Mouse (Mus musculus) cerebellum, adult 2 months (tissue): Measurements from ENCODE around the gene Hlx. TPM values are rescaled to one million over a fixed set of nuclear protein-coding genes. Genes with fewer than 3 reads are reported as not detected.

Source experiments
- DNase-seq, 2 experiments: peaks; one replicate each; pipeline ENCODE4 v3.0.0; 2021
- H3K27ac ChIP-seq: fragments of 200-500 bp; 2 replicates; pipeline ENCODE4 v1.5.1; 2012; ENCODE audit warnings: low read length, control low read depth, inconsistent platforms; ENCODE audit not compliant: insufficient read depth
- H3K27me3 ChIP-seq: fragments of 200-500 bp; 2 replicates; pipeline ENCODE4 v1.6.1; 2012; ENCODE audit warnings: inconsistent platforms, mild to moderate bottlenecking, low read length, moderate library complexity; ENCODE audit not compliant: control insufficient read depth, insufficient read depth
- H3K4me1 ChIP-seq: fragments of 200-500 bp; 2 replicates; pipeline ENCODE4 v1.6.1; 2011; ENCODE audit warnings: low read length; ENCODE audit not compliant: control insufficient read depth, insufficient read depth
- H3K4me3 ChIP-seq: fragments of 200-500 bp; replicated peaks from 2 replicates; pipeline ENCODE3; 2011; ENCODE audit warnings: mild to moderate bottlenecking, low read depth, low read length, control low read depth; ENCODE audit not compliant: insufficient read depth
- CTCF ChIP-seq: fragments of 200-500 bp; IDR thresholded peaks from 2 replicates; pipeline ENCODE4 v1.5.1; 2011; ENCODE audit warnings: low read depth, mild to moderate bottlenecking, control low read depth, low read length, moderate library complexity, borderline replicate concordance; ENCODE audit not compliant: insufficient read depth
- POLR2A ChIP-seq: fragments of 200-500 bp; IDR thresholded peaks from 2 replicates; pipeline ENCODE4 v1.6.1; 2011; ENCODE audit warnings: low read length, control low read depth, borderline replicate concordance; ENCODE audit not compliant: insufficient read depth
- WGBS: fragments of 180-500 bp; shearing (Covaris S2); methylation state at CpG from one replicate; pipeline ENCODE4 v1.1.7; 2018; 5-methylcytosine and 5-hydroxymethylcytosine counted together
- polyA plus RNA-seq: library from polyadenylated mRNA; depleted of rRNA; stranded (reverse); fragments of >200 nt; gene quantifications from 2 replicates; pipeline ENCODE4 v1.2.3, GENCODE M21; 2012

Hlx gene
- polyA plus RNA-seq, 1 experiment: 1.1 TPM

GRCm38 (mm10) chr1:184730453-184731013, 1.9 kb downstream of the Hlx start:
- no peak for DNase-seq
- Histone ChIP-seq H3K4me1 (0 out of 2 replicates have a peak, but pooled peaks cover 3% of the 10 kb centered on the region), H3K27me3 (peaks cover 14% of the 10 kb centered on the region; the same call in 1 of the 2 replicates), H3K4me3 (no peak overlapping the region), H3K27ac (no peak overlapping the region)
- WGBS: 19% methylated on average over 12 of the region's 12 CpGs
- TF ChIP-seq POLR2A (no peak), CTCF (no peak)

- H3K27me3 ChIP-seq: peaks cover 18% of the 10 kb centered on the region; the same call in 1 of the 2 replicates
- 0 out of 2 replicates have a peak, but pooled peaks cover 3% of the 10 kb centered on the region for H3K4me1 ChIP-seq
- WGBS: 9% methylated on average over 19 of the region's 19 CpGs
- no peak for DNase-seq
- no peak overlapping the region for H3K4me3 ChIP-seq
- TF ChIP-seq POLR2A (no peak), CTCF (no peak)
- H3K27ac ChIP-seq: no peak overlapping the region
These were observed 2.9 kb downstream of the Hlx start for GRCm38 (mm10) chr1:184729357-184730140.

DNA sequence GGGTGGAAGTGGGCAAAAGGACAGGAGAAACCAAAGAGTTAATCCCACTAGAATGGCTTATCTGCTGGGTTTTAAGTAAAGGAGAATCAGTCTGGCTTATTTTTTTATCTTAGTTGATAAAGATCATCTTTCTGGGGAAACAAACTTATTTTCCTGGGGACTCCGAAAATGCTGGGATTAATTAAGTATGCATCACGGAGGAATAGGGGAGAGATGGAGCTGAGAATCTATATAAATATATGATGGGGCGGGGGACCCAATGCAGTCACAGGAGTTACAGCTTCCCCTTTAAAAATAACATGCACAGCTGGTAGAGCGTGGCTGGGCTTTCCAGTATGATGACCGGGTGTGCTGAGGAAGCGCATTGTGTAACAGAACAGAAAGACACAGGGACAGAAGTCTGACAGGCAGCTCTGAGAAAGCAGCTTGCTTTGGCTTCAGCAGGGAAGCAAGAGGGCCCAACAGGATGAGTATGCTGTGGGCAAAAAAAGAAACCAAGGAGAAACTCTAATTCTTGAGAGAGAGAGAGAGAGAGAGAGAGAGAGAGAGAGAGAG, 3.8 kb downstream of the Hlx start:
- no peak overlapping the region for H3K27ac ChIP-seq
- WGBS: 12% methylated on average over 6 of the region's 6 CpGs
- no peak overlapping the region for H3K4me3 ChIP-seq
- TF ChIP-seq CTCF: no peak
- TF ChIP-seq POLR2A: no peak
- peaks cover 20% of the 10 kb centered on the region; the same call in 1 of the 2 replicates for H3K27me3 ChIP-seq
- peaks cover 3% of the 10 kb centered on the region; the same call in 1 of the 2 replicates for H3K4me1 ChIP-seq
- DNase-seq: no peak

DNA sequence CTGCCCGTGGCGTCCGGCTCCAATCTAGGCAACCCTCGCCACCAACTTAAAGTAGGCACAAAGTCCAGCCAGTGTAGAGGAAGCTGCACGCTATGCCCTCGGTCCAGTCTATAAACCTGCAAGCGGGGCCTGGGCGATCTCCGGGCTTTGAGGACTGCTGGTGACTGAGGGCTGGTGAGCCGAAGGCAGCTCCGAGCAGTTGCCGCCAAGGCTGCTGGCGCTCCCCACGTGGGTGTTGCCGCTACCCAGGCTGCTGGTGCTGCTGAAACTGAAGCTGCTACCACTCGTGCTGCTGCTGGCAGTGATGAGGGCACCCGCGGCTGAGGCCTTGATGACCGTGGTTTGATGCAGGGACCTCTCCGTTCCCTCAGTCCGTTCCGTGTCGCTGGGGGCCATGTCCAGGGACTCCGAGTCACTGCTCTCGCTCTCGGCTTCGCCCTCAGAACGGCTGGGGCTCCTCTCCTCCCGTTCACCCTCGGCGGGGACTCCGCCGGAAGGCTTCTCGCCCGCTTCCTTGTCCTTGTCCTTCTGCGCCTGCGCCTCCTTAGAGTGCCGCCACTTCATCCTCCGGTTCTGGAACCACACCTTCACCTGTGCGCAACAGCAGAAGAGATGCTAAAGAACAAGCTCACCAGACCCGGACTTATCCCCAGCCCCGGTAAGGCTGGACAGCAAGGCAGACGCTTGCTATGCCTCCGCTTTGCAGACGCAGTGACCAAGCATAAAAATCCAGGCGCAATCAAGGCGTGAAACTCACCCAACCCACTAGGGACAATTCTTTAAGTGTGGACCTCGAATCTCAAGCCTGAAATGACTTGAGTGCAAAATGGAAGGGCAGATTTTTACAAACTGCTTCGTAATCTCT, 4.8 kb downstream of the Hlx start:
- TF ChIP-seq POLR2A (no peak), CTCF (no peak)
- Histone ChIP-seq H3K27ac (no peak overlapping the region), H3K4me3 (peak overlapping the region; percentile 17), H3K27me3 (peaks cover 21% of the 10 kb centered on the region), H3K4me1 (peaks cover 3% of the 10 kb centered on the region; the same call in 1 of the 2 replicates)
- DNase-seq: peak; percentile 19 to 45
- 5% methylated on average over 49 of the region's 49 CpGs for WGBS

DNA sequence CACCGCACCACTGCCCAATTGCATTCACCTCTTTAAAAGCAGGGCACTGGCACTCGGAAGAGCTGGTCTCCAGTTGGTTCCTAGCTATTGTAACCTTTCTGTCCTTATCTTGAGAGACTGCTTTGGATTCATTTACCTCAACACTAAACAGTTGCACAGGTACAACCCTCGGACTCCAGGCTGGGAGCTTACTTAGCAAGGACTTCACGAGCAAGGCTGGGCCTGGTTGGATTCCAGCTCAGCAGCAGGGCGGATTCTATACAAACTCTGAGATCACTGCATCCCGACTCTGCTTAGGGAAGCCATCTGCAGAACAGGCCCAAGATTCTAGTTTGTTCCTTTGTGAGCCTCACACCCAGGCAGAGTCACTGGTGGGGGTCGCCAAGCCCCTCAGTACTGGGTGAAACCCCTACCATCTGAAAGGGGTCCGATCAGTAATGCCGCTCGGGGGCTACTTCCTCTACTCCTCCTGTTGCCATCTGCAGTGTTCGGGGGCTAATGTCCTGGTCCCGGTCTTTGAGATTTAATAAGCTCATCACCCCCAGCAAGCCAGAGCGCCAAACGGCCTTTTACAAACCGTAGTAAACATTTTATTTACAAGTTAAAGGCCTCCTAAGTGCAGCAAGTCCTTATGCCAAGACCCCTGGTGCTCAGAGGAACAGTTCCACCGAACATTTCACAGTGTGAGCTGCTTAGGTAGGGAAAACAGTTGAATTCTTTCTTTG, 5.7 kb downstream of the Hlx start:
- Histone ChIP-seq H3K27ac (no peak overlapping the region), H3K4me3 (no peak overlapping the region), H3K27me3 (peaks cover 17% of the 10 kb centered on the region), H3K4me1 (peaks cover 3% of the 10 kb centered on the region; the same call in 1 of the 2 replicates)
- DNase-seq: no peak
- WGBS: 15% methylated on average over 16 of the region's 16 CpGs
- no peak for TF ChIP-seq CTCF
- no peak for TF ChIP-seq POLR2A

- Histone ChIP-seq H3K4me3 (no peak overlapping the region), H3K4me1 (peaks cover 3% of the 10 kb centered on the region; the same call in 1 of the 2 replicates), H3K27me3 (peaks cover 15% of the 10 kb centered on the region), H3K27ac (no peak overlapping the region)
- no peak for DNase-seq
- 7% methylated on average over 11 of the region's 11 CpGs for WGBS
- TF ChIP-seq CTCF: no peak
- TF ChIP-seq POLR2A: no peak
These were observed 7.1 kb downstream of the Hlx start for GRCm38 (mm10) chr1:184725318-184725790.
